Mouse (Mus musculus) lung, postnatal 0 days (tissue): Measurements from ENCODE around the gene Zfp935. TPM values are rescaled to one million over a fixed set of nuclear protein-coding genes. Genes with fewer than 3 reads are reported as not detected.
A peak's percentile ranks its signal among the peaks of the same experiment; 100 is the strongest.
"Not testable (repeated sequence)": the region's sequence is repeated elsewhere in the genome, so short reads cannot be mapped to it uniquely, and the experiment has no call there.

Source experiments
- ATAC-seq: fragments of 200-750 bp; cut with Nextera tagmentation; 2 replicates; pipeline ENCODE4 v1.8.0; 2017; ENCODE audit warnings: moderate library complexity
- DNase-seq: peaks from one replicate; pipeline ENCODE4 v3.0.0-alpha.2; 2016; ENCODE audit warnings: low spot score
- H3K27ac ChIP-seq: fragments of 300-500 bp; sonication (generic); 2 replicates; pipeline ENCODE4 v1.5.1; 2014; ENCODE audit warnings: antibody characterized with exemption, mild to moderate bottlenecking, low read length, mixed read lengths
- H3K27me3 ChIP-seq: fragments of 300-500 bp; sonication (generic); replicated peaks from 2 replicates; pipeline ENCODE4 v1.6.1; 2014; ENCODE audit warnings: low read length, mixed read lengths; ENCODE audit not compliant: insufficient read depth
- H3K36me3 ChIP-seq: fragments of 300-500 bp; sonication (generic); 2 replicates; pipeline ENCODE4 v1.6.1; 2014; ENCODE audit warnings: low read length, mixed read lengths; ENCODE audit not compliant: insufficient read depth
- H3K4me1 ChIP-seq: fragments of 300-500 bp; sonication (generic); 2 replicates; pipeline ENCODE4 v1.6.1; 2014; ENCODE audit warnings: antibody characterized with exemption, low read depth, low read length, mixed read lengths; ENCODE audit not compliant: insufficient read depth
- H3K4me2 ChIP-seq: fragments of 300-500 bp; sonication (generic); replicated peaks from 2 replicates; pipeline ENCODE4 v1.6.1; 2014; ENCODE audit warnings: low read depth, mild to moderate bottlenecking, low read length, moderate library complexity, mixed read lengths
- H3K4me3 ChIP-seq: fragments of 300-500 bp; sonication (generic); 2 replicates; pipeline ENCODE4 v1.5.1; 2014; ENCODE audit warnings: low read depth, low read length
- H3K9ac ChIP-seq: fragments of 300-500 bp; sonication (generic); replicated peaks from 2 replicates; pipeline ENCODE4 v1.6.1; 2014; ENCODE audit warnings: low read depth, mild to moderate bottlenecking
- H3K9me3 ChIP-seq: fragments of 300-500 bp; sonication (generic); 2 replicates; pipeline ENCODE4 v1.6.1; 2016; ENCODE audit warnings: low read length, mixed read lengths
- CTCF ChIP-seq: IDR thresholded peaks from 2 replicates; pipeline ENCODE4 v1.5.1; 2016; ENCODE audit warnings: antibody characterized with exemption, mild to moderate bottlenecking
- WGBS: fragments of 180-500 bp; shearing (Covaris S2); extraction: QIAGEN DNeasy Blood & Tissue Kit; methylation state at CpG from one replicate; pipeline ENCODE4 v1.1.7; 2014; 5-methylcytosine and 5-hydroxymethylcytosine counted together
- polyA plus RNA-seq: library from polyadenylated mRNA; unstranded; fragments of >200 nt; fragmentation: Nextera tagmentation; extraction: Ambion mirVana; gene quantifications from 2 replicates; pipeline ENCODE4 v1.2.1, GENCODE M21; 2015

Zfp935 gene
- not detected in 2 replicates for polyA plus RNA-seq

DNA sequence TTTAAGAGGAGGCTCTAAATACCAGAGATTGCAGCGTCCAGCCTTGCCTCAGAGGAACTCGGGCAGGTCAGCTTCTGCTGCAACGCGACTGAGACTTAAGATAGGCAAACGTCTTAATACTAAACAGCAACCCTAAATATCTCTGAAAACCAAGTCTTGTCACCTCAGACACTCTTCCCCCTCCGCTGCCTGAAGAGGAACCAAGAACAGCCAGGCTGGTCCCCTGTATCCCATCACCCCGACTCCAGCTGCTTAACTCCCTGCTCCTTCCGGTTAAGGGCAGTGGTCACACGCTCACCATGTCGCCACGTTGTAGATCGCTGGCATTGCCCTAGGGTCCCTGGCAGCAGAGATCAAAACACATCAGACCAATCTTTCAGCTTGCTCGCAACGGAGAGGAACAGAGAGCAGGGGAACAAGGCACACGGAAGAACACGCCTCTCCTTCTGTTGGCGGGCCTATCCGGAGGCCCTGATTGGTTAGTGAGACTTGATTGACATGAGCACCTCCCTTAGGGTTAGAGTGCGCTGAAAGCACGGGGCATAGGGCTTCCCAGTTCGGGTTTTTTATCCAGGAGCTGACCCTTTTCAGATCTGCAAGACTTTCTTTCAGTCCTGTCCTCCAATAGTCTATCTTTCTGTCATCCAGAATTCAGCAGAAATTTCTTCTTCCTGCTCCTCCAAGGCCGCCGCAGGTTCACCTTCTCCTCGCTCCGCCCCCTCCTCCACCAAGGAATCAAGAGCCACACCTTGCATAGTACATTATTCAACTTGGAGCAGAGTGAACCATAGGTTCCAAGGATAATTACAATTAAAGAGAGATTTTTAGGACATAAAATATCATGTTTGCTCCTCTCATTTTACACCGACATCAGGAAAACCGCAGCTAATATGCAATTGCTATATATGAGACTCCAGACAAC, at the start of gene Zfp935:
TSS of gene Zfp935 (minus strand) at position 323 of the 922 bp plus-strand sequence.
- not testable (repeated sequence) for H3K27me3 ChIP-seq, H3K4me1 ChIP-seq, ATAC-seq, H3K9ac ChIP-seq, H3K27ac ChIP-seq, H3K9me3 ChIP-seq, H3K36me3 ChIP-seq
- WGBS: 5% methylated on average over 24 of the region's 27 CpGs
- peak; percentile 4 for DNase-seq
- H3K4me2 ChIP-seq: peak within 1 kb of the TSS; percentile 42; the same call in 1 of the 2 replicates
- H3K4me3 ChIP-seq: peak within 1 kb of the TSS; percentile 39

DNA sequence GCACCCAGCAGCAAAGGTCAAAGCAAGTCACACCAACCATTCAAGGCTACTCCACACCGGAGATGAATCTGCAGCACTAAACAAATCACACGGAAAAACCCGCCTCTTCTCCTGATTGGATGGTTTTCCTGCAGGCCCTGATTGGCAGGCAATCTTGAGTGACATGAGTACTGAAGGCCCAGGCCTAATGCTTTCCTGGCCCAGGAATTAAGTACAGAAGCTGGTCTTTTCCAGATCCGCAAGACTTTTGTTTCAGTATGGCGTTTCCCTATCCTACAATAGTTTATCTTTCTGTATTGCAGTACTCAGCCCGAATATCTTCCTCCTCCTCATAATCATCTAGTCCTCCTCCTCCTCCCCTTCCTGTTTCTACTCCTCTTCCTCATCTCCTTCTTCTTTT, 12.8 kb upstream of the Zfp935 start, which contains the start of gene Zfp934:
TSS of gene Zfp934 (minus strand) at position 101 of the 400 bp plus-strand sequence.
- H3K36me3 ChIP-seq, DNase-seq, H3K4me2 ChIP-seq, H3K9ac ChIP-seq, ATAC-seq, H3K9me3 ChIP-seq, H3K27ac ChIP-seq, H3K27me3 ChIP-seq, H3K4me3 ChIP-seq, H3K4me1 ChIP-seq: not testable (repeated sequence)
- 93% methylated on average over 2 of the region's 6 CpGs for WGBS

DNA sequence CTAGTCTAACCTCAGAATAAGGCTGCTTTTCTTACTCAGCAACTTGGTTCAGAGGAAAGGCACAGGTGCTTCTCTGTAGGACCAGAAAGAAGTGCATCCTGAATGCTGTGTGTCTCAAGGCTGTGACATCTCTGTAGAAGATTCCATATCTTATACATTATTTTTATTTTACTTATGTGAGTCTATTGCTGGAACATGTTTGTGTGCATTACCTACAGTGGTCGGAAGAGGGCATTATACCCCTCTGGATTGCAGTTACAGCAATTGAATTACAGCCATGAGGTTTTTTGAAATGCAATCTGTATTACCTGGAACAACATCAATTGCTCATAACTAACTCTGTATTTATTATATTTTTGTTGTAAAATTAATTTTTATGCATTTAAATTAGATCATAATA, 3.4 kb upstream of the Zfp935 start:
- whole genome bisulfite sequencing: 38% methylated on average over 1 of the region's 1 CpGs
- not testable (repeated sequence) for H3K36me3 ChIP-seq, H3K27ac ChIP-seq, H3K9me3 ChIP-seq, H3K27me3 ChIP-seq, DNase-seq, H3K4me2 ChIP-seq, ATAC-seq, H3K4me1 ChIP-seq, H3K9ac ChIP-seq, H3K4me3 ChIP-seq
- TF ChIP-seq CTCF: peak; percentile 29

DNA sequence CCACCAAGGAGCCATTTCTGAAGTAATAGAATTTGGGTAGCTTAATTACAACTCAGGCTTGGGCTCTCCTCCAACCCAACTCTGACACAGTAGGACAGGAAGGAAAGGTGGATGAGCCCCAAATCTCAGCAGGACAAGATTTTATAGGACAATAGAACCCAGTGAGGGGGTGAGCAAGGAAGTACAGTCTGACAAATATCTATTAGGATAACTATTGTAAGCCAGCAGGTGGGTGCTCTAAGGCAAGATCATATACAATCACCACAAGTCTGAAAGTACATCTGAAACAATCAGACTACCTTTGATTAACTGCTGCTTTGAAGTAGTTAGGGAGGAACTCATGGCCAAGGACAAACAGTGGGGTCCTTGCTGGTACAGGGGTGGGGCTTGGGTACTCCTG, 28.2 kb downstream of the Zfp935 start:
- not testable (repeated sequence) for H3K9ac ChIP-seq, H3K27ac ChIP-seq

GRCm38 (mm10) chr13:62510641-62511420, 47.5 kb downstream of the Zfp935 start:
- not testable (repeated sequence) for ATAC-seq, H3K4me3 ChIP-seq, H3K9ac ChIP-seq, DNase-seq, H3K4me2 ChIP-seq, H3K27me3 ChIP-seq, H3K9me3 ChIP-seq, H3K27ac ChIP-seq, H3K36me3 ChIP-seq, H3K4me1 ChIP-seq
- WGBS: 94% methylated on average over 1 of the region's 1 CpGs

More for the DNA sequence above, 28.2 kb downstream of the Zfp935 start:
- not testable (repeated sequence) for H3K36me3 ChIP-seq, H3K4me1 ChIP-seq, ATAC-seq, H3K9me3 ChIP-seq, H3K4me3 ChIP-seq, DNase-seq, H3K27me3 ChIP-seq, H3K4me2 ChIP-seq

- not testable (repeated sequence) for H3K9me3 ChIP-seq, ATAC-seq, H3K4me3 ChIP-seq, H3K27ac ChIP-seq, H3K4me2 ChIP-seq, H3K27me3 ChIP-seq, H3K9ac ChIP-seq, DNase-seq, H3K36me3 ChIP-seq, H3K4me1 ChIP-seq
- 93% methylated on average over 8 of the region's 8 CpGs for WGBS
These were observed 85.7 kb downstream of the Zfp935 start for GRCm38 (mm10) chr13:62472661-62473060.
